Mouse (Mus musculus) heart, postnatal 0 days (tissue): Measurements from ENCODE around the gene Zfp609.

Experiments used
- CTCF ChIP-seq: IDR thresholded peaks from 2 replicates; pipeline ENCODE4 v1.5.1; 2016; ENCODE audit warnings: antibody characterized with exemption, control low read depth, low read depth
- EP300 ChIP-seq: IDR thresholded peaks from 2 replicates; pipeline ENCODE4 v1.6.1; 2016; ENCODE audit warnings: antibody characterized with exemption, low read depth

- no peak for TF ChIP-seq CTCF
- TF ChIP-seq EP300: no peak
Observed at GRCm38 (mm10) chr9:65748102-65748501, 79.3 kb downstream of the Zfp609 start.
